Mouse (Mus musculus) lung, adult 2 months (tissue): ENCODE results near the gene Mterf1b. TPM values are rescaled to one million over a fixed set of nuclear protein-coding genes. Genes with fewer than 3 reads are reported as not detected.
"Not testable (repeated sequence)": the region's sequence is repeated elsewhere in the genome, so short reads cannot be mapped to it uniquely, and the experiment has no call there.

ENCODE experiments used
- DNase-seq: peaks from one replicate; pipeline ENCODE4 v3.0.0; 2022
- H3K4me1 ChIP-seq: fragments of 200-500 bp; 2 replicates; pipeline ENCODE4 v1.6.1; 2011; ENCODE audit warnings: low read length; ENCODE audit not compliant: control insufficient read depth, insufficient read depth
- H3K4me3 ChIP-seq: fragments of 200-500 bp; replicated peaks from 2 replicates; pipeline ENCODE3; 2011; ENCODE audit warnings: low read depth, mild to moderate bottlenecking, control low read depth, low read length; ENCODE audit errors: extremely low read depth
- CTCF ChIP-seq: fragments of 200-500 bp; IDR thresholded peaks from 2 replicates; pipeline ENCODE4 v1.5.1; 2011; ENCODE audit warnings: mild to moderate bottlenecking, low read length, control low read depth; ENCODE audit not compliant: insufficient read depth
- POLR2A ChIP-seq: fragments of 200-500 bp; IDR thresholded peaks from 2 replicates; pipeline ENCODE4 v1.6.1; 2011; ENCODE audit warnings: low read depth, mild to moderate bottlenecking, control low read depth, low read length, borderline replicate concordance; ENCODE audit errors: extremely low read depth
- WGBS: fragments of 180-500 bp; shearing (Covaris S2); methylation state at CpG from one replicate; pipeline ENCODE4 v1.1.7; 2018; 5-methylcytosine and 5-hydroxymethylcytosine counted together
- polyA plus RNA-seq: library from polyadenylated mRNA; depleted of rRNA; stranded (reverse); fragments of >200 nt; gene quantifications from 2 replicates; pipeline ENCODE4 v1.2.3, GENCODE M21; 2012; rRNA removed

Mterf1b gene
- polyA plus RNA-seq = 0.15 and 0.47 TPM in 2 replicates

- not testable (repeated sequence) for DNase-seq, H3K4me1 ChIP-seq
- H3K4me3 ChIP-seq = peak within 1 kb of the TSS; percentile 36
- 64% methylated on average over 12 of the region's 37 CpGs for WGBS
Measured at GRCm38 (mm10) chr5:4191671-4192480, at the start of gene Mterf1b. Mterf1b (plus strand) TSS chr5:4192367.

- DNase-seq, H3K4me1 ChIP-seq, H3K4me3 ChIP-seq: not testable (repeated sequence)
- 87% methylated on average over 4 of the region's 5 CpGs for WGBS
Measured at GRCm38 (mm10) chr5:4159418-4160071, 32.6 kb upstream of the Mterf1b start.

GRCm38 (mm10) chr5:4161554-4161953 lies 30.6 kb upstream of the Mterf1b start:
- DNase-seq = no peak
- Histone ChIP-seq H3K4me3 (no peak overlapping the region), H3K4me1 (no peaks in the 10 kb centered on the region)
- 89% methylated on average over 3 of the region's 3 CpGs for whole genome bisulfite sequencing
- TF ChIP-seq POLR2A (no peak), CTCF (no peak)

GRCm38 (mm10) chr5:4162461-4162860 lies 29.7 kb upstream of the Mterf1b start:
- DNase-seq = no peak
- Histone ChIP-seq H3K4me3 (no peak overlapping the region), H3K4me1 (no peaks in the 10 kb centered on the region)
- TF ChIP-seq POLR2A = no peak
- TF ChIP-seq CTCF = no peak
- WGBS = 54% methylated on average over 7 of the region's 7 CpGs

GRCm38 (mm10) chr5:4167813-4168529 lies 24.2 kb upstream of the Mterf1b start:
- H3K4me3 ChIP-seq, DNase-seq, H3K4me1 ChIP-seq: not testable (repeated sequence)
- WGBS = 51% methylated on average over 6 of the region's 6 CpGs

GRCm38 (mm10) chr5:4168530-4168926 lies 23.6 kb upstream of the Mterf1b start:
- DNase-seq, H3K4me3 ChIP-seq, H3K4me1 ChIP-seq: not testable (repeated sequence)
- 70% methylated on average over 4 of the region's 4 CpGs for WGBS

- DNase-seq, H3K4me3 ChIP-seq, H3K4me1 ChIP-seq: not testable (repeated sequence)
- 75% methylated on average over 3 of the region's 3 CpGs for WGBS
Measured at GRCm38 (mm10) chr5:4176421-4176820, 15.7 kb upstream of the Mterf1b start.

GRCm38 (mm10) chr5:4179364-4179763 lies 12.8 kb upstream of the Mterf1b start:
- 72% methylated on average over 6 of the region's 6 CpGs for WGBS
- TF ChIP-seq CTCF = no peak
- no peak for TF ChIP-seq POLR2A
- Histone ChIP-seq H3K4me3 (no peak overlapping the region), H3K4me1 (no peaks in the 10 kb centered on the region)
- no peak for DNase-seq

- no peak for DNase-seq
- WGBS = 53% methylated on average over 4 of the region's 4 CpGs
- TF ChIP-seq POLR2A (no peak), CTCF (no peak)
Measured at GRCm38 (mm10) chr5:4186815-4187214, 5.4 kb upstream of the Mterf1b start.

GRCm38 (mm10) chr5:4192481-4193246 lies 497 bp downstream of the Mterf1b start:
- H3K4me1 ChIP-seq, DNase-seq: not testable (repeated sequence)
- peak overlapping the region; percentile 36 for H3K4me3 ChIP-seq
- 2% methylated on average over 15 of the region's 27 CpGs for WGBS

More at GRCm38 (mm10) chr5:4186815-4187214, 5.4 kb upstream of the Mterf1b start:
- Histone ChIP-seq H3K4me3 (no peak overlapping the region), H3K4me1 (no peaks in the 10 kb centered on the region)
